Comparison of ENCODE assay signal across 8 mouse cellular contexts in the genomic region with DNA sequence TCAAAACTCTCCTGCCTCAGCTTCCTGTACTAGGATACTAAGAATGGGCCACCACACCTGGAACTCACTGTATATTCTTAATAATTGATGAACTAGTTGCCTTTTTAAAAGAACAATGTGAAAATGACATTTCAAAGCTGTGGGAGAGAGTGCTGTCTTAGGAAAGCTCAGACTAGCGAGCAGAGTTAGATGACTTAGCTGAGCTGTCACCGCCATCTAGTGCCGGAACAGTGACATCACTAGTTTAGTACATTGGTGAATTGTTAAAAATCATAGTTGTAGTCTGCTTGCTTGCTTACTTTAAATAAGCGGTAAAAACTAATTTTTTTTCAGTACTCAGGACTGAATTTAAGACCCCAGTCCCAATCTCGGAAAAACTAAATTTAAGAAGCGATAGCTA. TPM values are rescaled to one million over a fixed set of nuclear protein-coding genes. Genes with fewer than 3 reads are reported as not detected.
A peak's percentile ranks its signal among the peaks of the same experiment; 100 is the strongest.
DNase-seq lines count a peak whose midpoint lies in the region; ATAC-seq and TF ChIP-seq lines count a peak whose summit lies in the region.

No protein-coding gene starts in this region.

- no peaks in the 10 kb centered on the region for H3K9me3 ChIP-seq in hindbrain, embryonic 10.5 days
- H3K9me3 ChIP-seq in hindbrain, embryonic 12.5 days (replicated peaks) = no peaks in the 10 kb centered on the region
- no peaks in the 10 kb centered on the region for H3K9me3 ChIP-seq in MEL (replicated peaks; ENCODE audit: insufficient read depth, low read length)

- no peak overlapping the region for H3K4me3 ChIP-seq in hindbrain, embryonic 10.5 days
- H3K4me3 ChIP-seq in hindbrain, embryonic 12.5 days = no peak overlapping the region
- peak overlapping the region; percentile 43 to 55 for H3K4me3 ChIP-seq in MEL (ENCODE audit: control insufficient read depth in 1 of 2, insufficient read depth in 1 of 2, low read depth in 2 of 2, low read length in 2 of 2)

- TF ChIP-seq CTCF in MEL (IDR thresholded peaks at IDR 0.05 in 2 of 3, conservative IDR thresholded peaks at IDR 0.05 in 1 of 3; ENCODE audit: control insufficient read depth in 1 of 3, insufficient read depth in 1 of 3, low read depth in 2 of 3, low read length in 3 of 3, poor library complexity in 1 of 3, severe bottlenecking in 1 of 3) = peak; percentile 71 to 99 (median 79)

- no peak for ATAC-seq in hindbrain, embryonic 12.5 days (ENCODE audit: low FRiP score)

- peak; percentile 48 for DNase-seq in hindbrain, embryonic 10.5 days (ENCODE audit: low spot score)
- peak; percentile 91 for DNase-seq in MEL (ENCODE audit: low read depth, low spot score)
- peak; percentile 43 for DNase-seq in cerebellum, adult 9-10 months
- peak; percentile 57 for DNase-seq in forelimb bud, embryonic 11.5 days (ENCODE audit: low read depth, low spot score)
- DNase-seq in large intestine, adult 2 months (ENCODE audit: low read depth, low spot score) = peak; percentile 31
- peak; percentile 67 for DNase-seq in lung, postnatal 36 days
- DNase-seq in right cerebral cortex, postnatal 14 days = peak; percentile 61

- TF ChIP-seq POLR2A in MEL (IDR thresholded peaks at IDR 0.05; ENCODE audit: control insufficient read depth in 1 of 2, insufficient read depth in 1 of 2, low read depth in 1 of 2, low read length in 2 of 2, poor library complexity in 1 of 2) = no peak

- WGBS in hindbrain, embryonic 10.5 days = 10% methylated on average over 6 of the region's 6 CpGs
- 13% methylated on average over 6 of the region's 6 CpGs for WGBS in hindbrain, embryonic 12.5 days
- WGBS in large intestine, adult 2 months = 8% methylated on average over 6 of the region's 6 CpGs

- TF ChIP-seq RAD21 in MEL (IDR thresholded peaks at IDR 0.05; ENCODE audit: low read depth, low read length) = no peak; the same call in none of the 2 replicates

- no peak overlapping the region for H3K9ac ChIP-seq in hindbrain, embryonic 12.5 days
- H3K9ac ChIP-seq in MEL (ENCODE audit: control insufficient read depth, low read depth, low read length, poor library complexity, severe bottlenecking) = peak overlapping the region; percentile 45

- H3K27ac ChIP-seq in hindbrain, embryonic 10.5 days = no peak overlapping the region
- H3K27ac ChIP-seq in hindbrain, embryonic 12.5 days = no peak overlapping the region
- no peak overlapping the region for H3K27ac ChIP-seq in MEL (ENCODE audit: control insufficient read depth, low read depth, low read length)

- no peaks in the 10 kb centered on the region for H3K36me3 ChIP-seq in hindbrain, embryonic 10.5 days
- no peaks in the 10 kb centered on the region for H3K36me3 ChIP-seq in hindbrain, embryonic 12.5 days
- peaks cover 0 to 18% of the 10 kb centered on the region in 2 experiments; a peak in 2 of 4 replicates for H3K36me3 ChIP-seq in MEL (ENCODE audit: control insufficient read depth in 1 of 2, insufficient read depth in 2 of 2, low read length in 2 of 2)

- no peak overlapping the region for H3K4me2 ChIP-seq in hindbrain, embryonic 12.5 days (replicated peaks)

- H3K27me3 ChIP-seq in hindbrain, embryonic 10.5 days (ENCODE audit: insufficient read depth, poor library complexity, severe bottlenecking) = peaks cover 6% of the 10 kb centered on the region; the same call in 1 of the 2 replicates
- no peaks in the 10 kb centered on the region for H3K27me3 ChIP-seq in hindbrain, embryonic 12.5 days
- no peaks in the 10 kb centered on the region for H3K27me3 ChIP-seq in MEL (ENCODE audit: control insufficient read depth in 1 of 2, insufficient read depth in 2 of 2, low read length in 2 of 2)

- TF ChIP-seq EP300 in MEL (IDR thresholded peaks at IDR 0.05; ENCODE audit: low read depth in 1 of 2, low read length in 2 of 2) = peak in 1 of 2 experiments; percentile 8; a peak in 1 of 4 replicates

- H3K79me2 ChIP-seq in MEL (ENCODE audit: control insufficient read depth, insufficient read depth, low read length, poor library complexity) = no peaks in the 10 kb centered on the region

- H3K4me1 ChIP-seq in hindbrain, embryonic 10.5 days (replicated peaks) = peaks cover 5% of the 10 kb centered on the region; the same call in 1 of the 2 replicates
- no peaks in the 10 kb centered on the region for H3K4me1 ChIP-seq in hindbrain, embryonic 12.5 days
- peaks cover 14 to 36% of the 10 kb centered on the region in 2 experiments for H3K4me1 ChIP-seq in MEL (ENCODE audit: control insufficient read depth in 1 of 2, insufficient read depth in 2 of 2, low read length in 2 of 2)

TF ChIP-seq in MEL, 35 proteins besides CTCF, POLR2A, EP300 and RAD21:
- TF ChIP-seq KAT2A (conservative IDR thresholded peaks at IDR 0.05; ENCODE audit: low read depth, low read length) = no peak
- peak; percentile 97 for TF ChIP-seq SMC3 (IDR thresholded peaks at IDR 0.05; ENCODE audit: low read depth, low read length)
- no peak; the same call in 1 of the 2 replicates for TF ChIP-seq MAFK (IDR thresholded peaks at IDR 0.05; ENCODE audit: borderline replicate concordance, low read depth, low read length)
- peak; percentile 88 for TF ChIP-seq SIN3A (IDR thresholded peaks at IDR 0.05; ENCODE audit: low read length)
- peak; percentile 71 for TF ChIP-seq MAZ (IDR thresholded peaks at IDR 0.05; ENCODE audit: low read depth, low read length)
- peak; percentile 55; the same call in 1 of the 2 replicates for TF ChIP-seq JUND (IDR thresholded peaks at IDR 0.05; ENCODE audit: low read depth, low read length)
- 0 out of 2 replicates have a peak, but pooled peaks have one; percentile 37 for TF ChIP-seq MAX (IDR thresholded peaks at IDR 0.05; ENCODE audit: low read length)
- TF ChIP-seq USF1 (IDR thresholded peaks at IDR 0.05; ENCODE audit: low read depth, low read length) = 0 out of 2 replicates have a peak, but pooled peaks have one; percentile 10
- peak; percentile 47; the same call in 1 of the 2 replicates for TF ChIP-seq HCFC1 (IDR thresholded peaks at IDR 0.05; ENCODE audit: low read depth, low read length)
- TF ChIP-seq TCF12 (IDR thresholded peaks at IDR 0.05; ENCODE audit: low read depth, low read length) = peak; percentile 38; the same call in 1 of the 2 replicates
- TF ChIP-seq ZC3H11A (IDR thresholded peaks at IDR 0.05; ENCODE audit: low read depth, low read length) = peak; percentile 97
- TF ChIP-seq UBTF (IDR thresholded peaks at IDR 0.05; ENCODE audit: borderline replicate concordance, insufficient read depth, low read depth, low read length) = no peak
- no peak for TF ChIP-seq E2F4 (IDR thresholded peaks at IDR 0.05; ENCODE audit: borderline replicate concordance, low read depth, low read length)
- no peak; the same call in 1 of the 2 replicates for TF ChIP-seq MXI1 (IDR thresholded peaks at IDR 0.05; ENCODE audit: low read depth, low read length)
- peak; percentile 26; the same call in 1 of the 2 replicates for TF ChIP-seq ETS1 (IDR thresholded peaks at IDR 0.05; ENCODE audit: low read depth, low read length)
- TF ChIP-seq MYC (IDR thresholded peaks at IDR 0.05; ENCODE audit: low read depth, low read length) = peak; percentile 81
- peak; percentile 72 for TF ChIP-seq BHLHE40 (IDR thresholded peaks at IDR 0.05; ENCODE audit: borderline replicate concordance, low read depth, low read length)
- no peak for TF ChIP-seq NRF1 (IDR thresholded peaks at IDR 0.05; ENCODE audit: insufficient read depth, low read depth, low read length, poor library complexity, severe bottlenecking)
- no peak for TF ChIP-seq ELF1 (IDR thresholded peaks at IDR 0.05; ENCODE audit: low read depth, low read length)
- TF ChIP-seq MYB (IDR thresholded peaks at IDR 0.05; ENCODE audit: low read depth, low read length) = no peak
- peak; percentile 75 for TF ChIP-seq ZNF384 (IDR thresholded peaks at IDR 0.05; ENCODE audit: low read depth, low read length)
TF ChIP-seq in MEL: peak in this region for 13.

RNA-seq across cellular contexts. Expression of gene Dnah2, which starts 35.1 kb away (rescaled TPM):
- 2.0 and 2.6 TPM in 2 replicates for polyA plus RNA-seq in hindbrain, embryonic 10.5 days (2016; fragmentation: Nextera tagmentation; extraction: Ambion mirVana)
- 1.4 and 2.5 TPM in 2 replicates for polyA plus RNA-seq in hindbrain, embryonic 12.5 days (2016; fragmentation: Nextera tagmentation; extraction: Ambion mirVana)
- total RNA-seq in MEL (2012; rRNA removed) = under 0.01 and 0.04 TPM in 2 replicates
- polyA plus RNA-seq in MEL (2012; ENCODE audit: insufficient read depth in 1 of 2, insufficient read length in 2 of 2, low read depth in 1 of 2, low replicate concordance in 2 of 2, missing spikeins in 1 of 2) = under 1 TPM in 1 of 2 experiments, not detected in 1; 0.07 TPM
- 0.12 and 0.29 TPM in 2 replicates for polyA plus RNA-seq in large intestine, adult 2 months (2012; rRNA removed)

RNA-seq across cellular contexts. Expression of gene Efnb3, which starts 46.2 kb away (rescaled TPM):
- polyA plus RNA-seq in hindbrain, embryonic 10.5 days (2016; fragmentation: Nextera tagmentation; extraction: Ambion mirVana) = 61.9 and 67.2 TPM in 2 replicates
- polyA plus RNA-seq in hindbrain, embryonic 12.5 days (2016; fragmentation: Nextera tagmentation; extraction: Ambion mirVana) = 95.7 and 106 TPM in 2 replicates
- total RNA-seq in MEL (2012; rRNA removed) = 0.20 and 0.23 TPM in 2 replicates
- polyA plus RNA-seq in MEL (2012; ENCODE audit: insufficient read depth in 1 of 2, insufficient read length in 2 of 2, low read depth in 1 of 2, low replicate concordance in 2 of 2, missing spikeins in 1 of 2) = under 1 TPM in 1 of 2 experiments, not detected in 1; 0.72 TPM
- polyA plus RNA-seq in large intestine, adult 2 months (2012; rRNA removed) = 1.1 and 2.1 TPM in 2 replicates

Comparison
In these comparisons a context has a peak if more than half of its experiments do, and no peak if none do; other contexts are left out.
1. DNase-seq: peak in every context shown above with its lines; median percentile 91 in MEL; 67 in lung, postnatal 36 days; 61 in right cerebral cortex, postnatal 14 days; 57 in forelimb bud, embryonic 11.5 days; 48 in hindbrain, embryonic 10.5 days; 43 in cerebellum, adult 9-10 months; 31 in large intestine, adult 2 months.
2. H3K4me3 ChIP-seq: peak in MEL (2 of 2); none in hindbrain, embryonic 10.5 days (single experiment) and hindbrain, embryonic 12.5 days (single experiment).
3. RNA of gene Efnb3, which starts 46.2 kb away (polyA plus RNA-seq): 95.7 to 106 TPM in hindbrain, embryonic 12.5 days and 61.9 to 67.2 TPM in hindbrain, embryonic 10.5 days; 1.1 to 2.1 TPM in large intestine, adult 2 months and 0.72 TPM in MEL; every median in the first group is over 10 times any median in the second.